Comparison of ENCODE assay signal across 23 mouse cellular contexts in the genomic region with DNA sequence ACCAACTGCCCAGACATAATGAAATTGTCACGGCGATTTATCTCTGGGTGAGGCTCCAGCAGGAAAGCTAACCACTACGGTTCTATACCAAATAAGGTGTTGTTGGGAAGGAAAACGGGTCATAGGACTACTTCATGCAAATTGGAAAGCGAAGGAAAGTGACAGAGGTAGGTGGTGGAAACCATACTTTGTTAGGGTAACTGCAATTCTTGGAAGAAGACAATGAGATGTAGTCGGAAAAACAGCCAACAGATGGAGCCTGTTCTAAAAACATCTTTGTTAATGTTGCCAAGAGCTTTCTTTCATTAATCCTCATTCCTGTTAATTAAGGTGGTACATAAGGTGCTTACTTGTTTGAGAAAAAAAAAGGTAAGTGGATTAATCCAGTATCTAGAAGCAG.
DNase-seq lines count a peak whose midpoint lies in the region; ATAC-seq and TF ChIP-seq lines count a peak whose summit lies in the region.
"Had no signal": no experiment of that assay in that cellular context is flagged by ENCODE, and none has a peak within 500 bp of the region (broad histone marks: within the 10 kb centered on the region; RNA-seq: fewer than 3 reads in every experiment).

No protein-coding gene starts in this region.

- H3K27ac ChIP-seq in heart, adult 2 months, result no peak overlapping the region
- no peak overlapping the region for H3K27ac ChIP-seq in heart, embryonic 12.5 days (ENCODE audit: poor library complexity, severe bottlenecking)
- H3K27ac ChIP-seq in liver, embryonic 13.5 days, result peak overlapping the region; percentile 61; the same call in 1 of the 2 replicates
- H3K27ac ChIP-seq: embryonic facial prominence, embryonic 15.5 days; forebrain, embryonic 15.5 days; limb, embryonic 13.5 days; liver, embryonic 14.5 days; midbrain, embryonic 15.5 days; stomach, embryonic 15.5 days had no signal

- peak; percentile 37 for TF ChIP-seq CTCF in heart, adult 2 months (IDR thresholded peaks at IDR 0.05)

- no peak overlapping the region for H3K9ac ChIP-seq in heart, adult 2 months (ENCODE audit: low read depth, low read length)
- no peak overlapping the region for H3K9ac ChIP-seq in heart, embryonic 12.5 days
- no peak overlapping the region for H3K9ac ChIP-seq in liver, embryonic 13.5 days
- H3K9ac ChIP-seq: embryonic facial prominence, embryonic 15.5 days; forebrain, embryonic 15.5 days; limb, embryonic 13.5 days; liver, embryonic 14.5 days; midbrain, embryonic 15.5 days; stomach, embryonic 15.5 days had no signal

- WGBS in heart, adult 2 months, result 74% methylated on average over 6 of the region's 6 CpGs
- 80% methylated on average over 6 of the region's 6 CpGs for WGBS in heart, embryonic 12.5 days
- WGBS in liver, embryonic 13.5 days (ENCODE audit: insufficient replicate concordance), result 62% methylated on average over 6 of the region's 6 CpGs

- H3K4me1 ChIP-seq in heart, adult 2 months (ENCODE audit: control insufficient read depth, insufficient read depth, low read length), result peaks cover 5% of the 10 kb centered on the region
- H3K4me1 ChIP-seq in heart, embryonic 12.5 days (replicated peaks), result peaks cover 43% of the 10 kb centered on the region
- peaks cover 79% of the 10 kb centered on the region for H3K4me1 ChIP-seq in liver, embryonic 13.5 days (replicated peaks)
- H3K4me1 ChIP-seq: embryonic facial prominence, embryonic 15.5 days; forebrain, embryonic 15.5 days; limb, embryonic 13.5 days; midbrain, embryonic 15.5 days had no signal

- intact Hi-C loops in heart, adult 2 months (cut with DNase I), result no loop called here

- TF ChIP-seq POLR2A in heart, adult 2 months (IDR thresholded peaks at IDR 0.05; ENCODE audit: insufficient read depth, low read depth, low read length), result no peak

- no peaks in the 10 kb centered on the region for H3K79me2 ChIP-seq in heart, adult 2 months (replicated peaks; ENCODE audit: control insufficient read depth, insufficient read depth, low read length)

- no peak for TF ChIP-seq EP300 in heart, adult 2 months (IDR thresholded peaks at IDR 0.05; ENCODE audit: insufficient read depth, low read depth, low read length)

- no peak for DNase-seq in heart, adult 2 months
- no peak for DNase-seq in liver, embryonic 13.5 days
- DNase-seq in liver, result no peak
- peak; percentile 16 for DNase-seq in retina, postnatal 1 day
- DNase-seq in retina, embryonic 14.5 days (ENCODE audit: low spot score), result no peak
- DNase-seq: adrenal gland, adult 8-10 months; B cell, adult 2 months; gastrocnemius, postnatal 36 days; heart, postnatal 14 days; kidney, adult 11 months; kidney, postnatal 10 days; layer of hippocampus, postnatal 36 days; thymus, adult 18-20 months; thymus, postnatal 36 days had no signal

- ATAC-seq in heart, embryonic 12.5 days (ENCODE audit: insufficient number of reproducible peaks, low FRiP score), result no peak
- ATAC-seq in liver, embryonic 13.5 days (ENCODE audit: low read depth), result no peak
- no peak for ATAC-seq in megakaryocyte-erythroid progenitor cell, adult 5-6 weeks (replicated peaks; ENCODE audit: low FRiP score, low TSS enrichment, poor library complexity, severe bottlenecking)
- ATAC-seq: activated CD4-positive, CD25-positive, alpha-beta regulatory T cell, adult 4 months; forebrain, embryonic 15.5 days; midbrain, embryonic 15.5 days had no signal

- H3K27me3 ChIP-seq in heart, adult 2 months (ENCODE audit: control insufficient read depth, insufficient read depth, low read length), result no peaks in the 10 kb centered on the region
- no peaks in the 10 kb centered on the region for H3K27me3 ChIP-seq in heart, embryonic 12.5 days (replicated peaks)
- H3K27me3 ChIP-seq in liver, embryonic 13.5 days, result no peaks in the 10 kb centered on the region
- H3K27me3 ChIP-seq: embryonic facial prominence, embryonic 15.5 days; forebrain, embryonic 15.5 days; limb, embryonic 13.5 days; midbrain, embryonic 15.5 days; stomach, embryonic 15.5 days had no signal

- no peaks in the 10 kb centered on the region for H3K9me3 ChIP-seq in heart, embryonic 12.5 days (replicated peaks)
- H3K9me3 ChIP-seq in liver, embryonic 13.5 days (replicated peaks), result no peaks in the 10 kb centered on the region
- H3K9me3 ChIP-seq: embryonic facial prominence, embryonic 15.5 days; forebrain, embryonic 15.5 days; limb, embryonic 13.5 days; midbrain, embryonic 15.5 days; stomach, embryonic 15.5 days had no signal

- H3K4me3 ChIP-seq in heart, adult 2 months, result no peak overlapping the region
- H3K4me3 ChIP-seq in heart, embryonic 12.5 days, result no peak overlapping the region
- no peak overlapping the region for H3K4me3 ChIP-seq in liver, embryonic 13.5 days (replicated peaks)
- H3K4me3 ChIP-seq: embryonic facial prominence, embryonic 15.5 days; forebrain, embryonic 15.5 days; limb, embryonic 13.5 days; midbrain, embryonic 15.5 days; stomach, embryonic 15.5 days had no signal

- no peaks in the 10 kb centered on the region for H3K36me3 ChIP-seq in heart, adult 2 months (ENCODE audit: control insufficient read depth, insufficient read depth, low read length)
- H3K36me3 ChIP-seq in heart, embryonic 12.5 days, result peaks cover 13% of the 10 kb centered on the region
- no peaks in the 10 kb centered on the region for H3K36me3 ChIP-seq in liver, embryonic 13.5 days

- H3K4me2 ChIP-seq in heart, embryonic 12.5 days, result no peak overlapping the region
- H3K4me2 ChIP-seq in liver, embryonic 13.5 days, result no peak overlapping the region
- H3K4me2 ChIP-seq: embryonic facial prominence, embryonic 15.5 days; forebrain, embryonic 15.5 days; limb, embryonic 13.5 days; midbrain, embryonic 15.5 days; stomach, embryonic 15.5 days had no signal
